Mouse (Mus musculus): Measurements from ENCODE around the gene She.
"Not testable (repeated sequence)": the region's sequence is repeated elsewhere in the genome, so short reads cannot be mapped to it uniquely, and the experiment has no call there.

She gene

GRCm38 (mm10) chr3:89830815-89831591 lies at the start of gene She:
Gene She (plus strand): TSS chr3:89831370.
- no peak for DNase-seq

- no peak for DNase-seq
These were observed 49.5 kb upstream of the She start for GRCm38 (mm10) chr3:89781640-89782039.

GRCm38 (mm10) chr3:89784991-89785753 lies 46.0 kb upstream of the She start:
- peak; percentile 26 for DNase-seq

- no peak for DNase-seq
These were observed 44.9 kb upstream of the She start for GRCm38 (mm10) chr3:89786275-89786674.

GRCm38 (mm10) chr3:89788680-89789352 lies 42.4 kb upstream of the She start:
- no peak for DNase-seq

GRCm38 (mm10) chr3:89794616-89795015 lies 36.6 kb upstream of the She start:
- no peak for DNase-seq

- DNase-seq, result no peak
These were observed 35.4 kb upstream of the She start for GRCm38 (mm10) chr3:89795746-89796145.

GRCm38 (mm10) chr3:89796358-89796757 lies 34.8 kb upstream of the She start:
- no peak for DNase-seq

- DNase-seq, result no peak
These were observed 32.7 kb upstream of the She start for GRCm38 (mm10) chr3:89798518-89798917.

- no peak for DNase-seq
These were observed 31.7 kb upstream of the She start for GRCm38 (mm10) chr3:89799476-89799875.

GRCm38 (mm10) chr3:89800078-89800477 lies 31.1 kb upstream of the She start:
- not testable (repeated sequence) for DNase-seq

GRCm38 (mm10) chr3:89800774-89801506 lies 30.2 kb upstream of the She start:
- DNase-seq, result no peak

GRCm38 (mm10) chr3:89801507-89801847 lies 29.7 kb upstream of the She start:
- DNase-seq, result no peak

GRCm38 (mm10) chr3:89802876-89803275 lies 28.3 kb upstream of the She start:
- no peak for DNase-seq

GRCm38 (mm10) chr3:89805179-89805578 lies 26.0 kb upstream of the She start:
- no peak for DNase-seq

GRCm38 (mm10) chr3:89806751-89807150 lies 24.4 kb upstream of the She start:
- DNase-seq, result no peak

GRCm38 (mm10) chr3:89807171-89807570 lies 24.0 kb upstream of the She start:
- no peak for DNase-seq

- DNase-seq, result no peak
These were observed 23.3 kb upstream of the She start for GRCm38 (mm10) chr3:89807881-89808280.

- no peak for DNase-seq
These were observed 22.5 kb upstream of the She start for GRCm38 (mm10) chr3:89808638-89809037.

GRCm38 (mm10) chr3:89810841-89811240 lies 20.3 kb upstream of the She start:
- DNase-seq, result no peak

GRCm38 (mm10) chr3:89812166-89812565 lies 19.0 kb upstream of the She start:
- DNase-seq, result no peak

- DNase-seq, result no peak
These were observed 17.1 kb upstream of the She start for GRCm38 (mm10) chr3:89814051-89814450.

GRCm38 (mm10) chr3:89817056-89817455 lies 14.1 kb upstream of the She start:
- peak; percentile 63 for DNase-seq

Measured in thymus, postnatal 25 days (tissue).